ENCODE assay signal across 14 mouse cellular contexts in the genomic region with DNA sequence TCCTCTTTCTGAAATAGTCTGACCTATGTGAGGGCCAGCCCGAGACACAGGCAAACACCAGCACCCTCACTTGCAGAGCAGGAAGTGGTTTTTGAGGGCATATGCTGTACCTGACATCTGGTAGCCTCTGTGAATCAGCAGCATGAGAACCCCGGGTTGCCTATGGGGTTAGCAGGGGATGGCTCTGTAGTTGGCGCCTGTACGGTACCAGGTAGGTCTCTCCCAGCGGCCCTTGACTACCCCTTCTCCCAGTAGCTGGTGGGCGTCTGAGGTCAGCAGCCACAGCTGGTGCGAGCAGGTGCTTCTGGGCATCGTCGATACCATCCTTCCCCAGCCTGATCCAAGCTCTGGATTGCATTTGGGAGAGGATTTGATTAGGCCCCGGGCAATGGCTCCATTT.
A peak's percentile ranks its signal among the peaks of the same experiment; 100 is the strongest.
DNase-seq lines count a peak whose midpoint lies in the region; ATAC-seq and TF ChIP-seq lines count a peak whose summit lies in the region.
"Had no signal": no experiment of that assay in that cellular context is flagged by ENCODE, and none has a peak within 500 bp of the region (broad histone marks: within the 10 kb centered on the region; RNA-seq: fewer than 3 reads in every experiment).

No protein-coding gene starts in this region.

- peaks cover 7% of the 10 kb centered on the region; the same call in 1 of the 2 replicates for H3K27me3 ChIP-seq in heart, embryonic 16.5 days (ENCODE audit: control insufficient read depth, insufficient read depth, low read length)
- peaks cover 61% of the 10 kb centered on the region for H3K27me3 ChIP-seq in heart, embryonic 11.5 days (ENCODE audit: control insufficient read depth, insufficient read depth, low read length)
- H3K27me3 ChIP-seq in limb, embryonic 11.5 days (ENCODE audit: control insufficient read depth, insufficient read depth, low read length): no peaks in the 10 kb centered on the region
- no peaks in the 10 kb centered on the region for H3K27me3 ChIP-seq in stomach, postnatal 0 days (ENCODE audit: control insufficient read depth, insufficient read depth, low read length)
- H3K27me3 ChIP-seq in liver, embryonic 11.5 days (replicated peaks; ENCODE audit: control insufficient read depth, insufficient read depth, low read length): no peaks in the 10 kb centered on the region
- H3K27me3 ChIP-seq: forebrain, embryonic 15.5 days; limb, embryonic 15.5 days; neural tube, embryonic 15.5 days had no signal

- H3K4me2 ChIP-seq in heart, embryonic 16.5 days (ENCODE audit: low read depth, low read length): no peak overlapping the region
- no peak overlapping the region for H3K4me2 ChIP-seq in heart, embryonic 11.5 days
- H3K4me2 ChIP-seq in limb, embryonic 11.5 days (ENCODE audit: low read depth, severe bottlenecking): no peak overlapping the region
- H3K4me2 ChIP-seq in stomach, postnatal 0 days (replicated peaks; ENCODE audit: low read depth): no peak overlapping the region
- no peak overlapping the region for H3K4me2 ChIP-seq in liver, embryonic 11.5 days
- H3K4me2 ChIP-seq: forebrain, embryonic 15.5 days; limb, embryonic 15.5 days; neural tube, embryonic 15.5 days had no signal

- no peak overlapping the region for H3K9ac ChIP-seq in heart, embryonic 16.5 days (ENCODE audit: low read length)
- no peak overlapping the region for H3K9ac ChIP-seq in heart, embryonic 11.5 days (ENCODE audit: low read depth, low read length)
- no peak overlapping the region for H3K9ac ChIP-seq in limb, embryonic 11.5 days (ENCODE audit: low read length)
- no peak overlapping the region; the same call in 1 of the 2 replicates for H3K9ac ChIP-seq in stomach, postnatal 0 days (ENCODE audit: low read length)
- H3K9ac ChIP-seq in liver, embryonic 11.5 days (ENCODE audit: low read depth, low read length): no peak overlapping the region
- H3K9ac ChIP-seq: forebrain, embryonic 15.5 days; limb, embryonic 15.5 days; neural tube, embryonic 15.5 days had no signal

- H3K4me3 ChIP-seq in heart, embryonic 16.5 days (ENCODE audit: low read length): no peak overlapping the region
- H3K4me3 ChIP-seq in heart, embryonic 11.5 days (ENCODE audit: low read depth, low read length): no peak overlapping the region
- no peak overlapping the region for H3K4me3 ChIP-seq in limb, embryonic 11.5 days (ENCODE audit: low read depth, low read length)
- no peak overlapping the region for H3K4me3 ChIP-seq in stomach, postnatal 0 days (ENCODE audit: low read depth, low read length)
- H3K4me3 ChIP-seq in liver, embryonic 11.5 days (ENCODE audit: low read depth, low read length): no peak overlapping the region
- H3K4me3 ChIP-seq: forebrain, embryonic 15.5 days; heart, adult 2 months; layer of hippocampus, adult 2 months; limb, embryonic 15.5 days; neural tube, embryonic 15.5 days had no signal

- DNase-seq in CD4-positive, CD25-positive, alpha-beta regulatory T cell, adult 2 months (ENCODE audit: low read depth, low spot score): peak; percentile 80
- peak; percentile 34 for DNase-seq in limb, embryonic 11.5 days (ENCODE audit: low spot score)
- DNase-seq in stomach, postnatal 0 days (ENCODE audit: low spot score): no peak
- DNase-seq in frontal cortex, adult 2 months (ENCODE audit: extremely low spot score in 1 of 2, low spot score in 1 of 2): no peak
- DNase-seq in liver, embryonic 11.5 days (ENCODE audit: low spot score): no peak
- DNase-seq in embryo, embryonic 10.5 days (ENCODE audit: low spot score): no peak
- DNase-seq: heart, adult 2 months; lung, postnatal 36 days had no signal

- no peaks in the 10 kb centered on the region for H3K36me3 ChIP-seq in heart, embryonic 16.5 days (ENCODE audit: control insufficient read depth, insufficient read depth)
- H3K36me3 ChIP-seq in heart, embryonic 11.5 days (ENCODE audit: control insufficient read depth, insufficient read depth, low read length): 0 out of 2 replicates have a peak, but pooled peaks cover 3% of the 10 kb centered on the region
- H3K36me3 ChIP-seq in limb, embryonic 11.5 days (ENCODE audit: control insufficient read depth, insufficient read depth, low read length): no peaks in the 10 kb centered on the region; the same call in 1 of the 2 replicates
- peaks cover 3% of the 10 kb centered on the region; the same call in 1 of the 2 replicates for H3K36me3 ChIP-seq in stomach, postnatal 0 days (ENCODE audit: control insufficient read depth, insufficient read depth, low read length)
- no peaks in the 10 kb centered on the region; the same call in 1 of the 2 replicates for H3K36me3 ChIP-seq in liver, embryonic 11.5 days (ENCODE audit: control insufficient read depth, insufficient read depth, low read length)
- H3K36me3 ChIP-seq: neural tube, embryonic 15.5 days had no signal

- no peak for TF ChIP-seq CTCF in stomach, postnatal 0 days (IDR thresholded peaks at IDR 0.05; ENCODE audit: low read depth)

- H3K27ac ChIP-seq in heart, embryonic 16.5 days (ENCODE audit: low read length): peak overlapping the region; percentile 61
- H3K27ac ChIP-seq in heart, embryonic 11.5 days (ENCODE audit: low read depth, low read length): no peak overlapping the region
- 0 out of 2 replicates have a peak overlapping the region, but pooled peaks have one; percentile 10 for H3K27ac ChIP-seq in limb, embryonic 11.5 days (replicated peaks; ENCODE audit: low read depth, low read length)
- H3K27ac ChIP-seq in stomach, postnatal 0 days (replicated peaks): 0 out of 2 replicates have a peak overlapping the region, but pooled peaks have one; percentile 8
- no peak overlapping the region for H3K27ac ChIP-seq in liver, embryonic 11.5 days (ENCODE audit: low read depth, low read length)
- H3K27ac ChIP-seq: forebrain, embryonic 15.5 days; heart, adult 2 months; layer of hippocampus, adult 2 months; limb, embryonic 15.5 days; neural tube, embryonic 15.5 days had no signal

- 77% methylated on average over 10 of the region's 10 CpGs for WGBS in heart, embryonic 16.5 days
- WGBS in heart, embryonic 11.5 days (ENCODE audit: insufficient replicate concordance): 76% methylated on average over 10 of the region's 10 CpGs
- WGBS in limb, embryonic 11.5 days: 50% methylated on average over 10 of the region's 10 CpGs
- WGBS in stomach, postnatal 0 days: 74% methylated on average over 10 of the region's 10 CpGs
- WGBS in liver, embryonic 11.5 days: 63% methylated on average over 10 of the region's 10 CpGs

- ATAC-seq in heart, embryonic 16.5 days (replicated peaks; ENCODE audit: extremely low read depth, insufficient read depth, low FRiP score): peak; percentile 19; the same call in 1 of the 2 replicates
- ATAC-seq in heart, embryonic 11.5 days (replicated peaks; ENCODE audit: insufficient number of reproducible peaks, low FRiP score, low TSS enrichment): no peak
- ATAC-seq in limb, embryonic 11.5 days (ENCODE audit: insufficient number of reproducible peaks, low FRiP score, low TSS enrichment, low read depth): no peak
- no peak for ATAC-seq in stomach, postnatal 0 days (ENCODE audit: low FRiP score, low TSS enrichment)
- no peak for ATAC-seq in liver, embryonic 11.5 days (replicated peaks; ENCODE audit: low FRiP score)
- ATAC-seq: forebrain, embryonic 15.5 days had no signal

- no peaks in the 10 kb centered on the region for H3K9me3 ChIP-seq in heart, embryonic 16.5 days (replicated peaks; ENCODE audit: control insufficient read depth, low read length)
- H3K9me3 ChIP-seq in heart, embryonic 11.5 days (replicated peaks; ENCODE audit: control insufficient read depth, low read length): no peaks in the 10 kb centered on the region
- H3K9me3 ChIP-seq in limb, embryonic 11.5 days (ENCODE audit: control insufficient read depth, low read length): no peaks in the 10 kb centered on the region; the same call in 1 of the 2 replicates
- no peaks in the 10 kb centered on the region for H3K9me3 ChIP-seq in stomach, postnatal 0 days (ENCODE audit: control insufficient read depth, low read length)
- H3K9me3 ChIP-seq in liver, embryonic 11.5 days (ENCODE audit: control insufficient read depth, low read length): no peaks in the 10 kb centered on the region
- H3K9me3 ChIP-seq: forebrain, embryonic 15.5 days; limb, embryonic 15.5 days; neural tube, embryonic 15.5 days had no signal

- peaks cover 27% of the 10 kb centered on the region for H3K4me1 ChIP-seq in heart, embryonic 16.5 days (ENCODE audit: control insufficient read depth, insufficient read depth, low read length)
- peaks cover 19% of the 10 kb centered on the region for H3K4me1 ChIP-seq in heart, embryonic 11.5 days (ENCODE audit: control insufficient read depth, insufficient read depth, low read length)
- H3K4me1 ChIP-seq in limb, embryonic 11.5 days (ENCODE audit: control insufficient read depth, insufficient read depth, low read length): peaks cover 14% of the 10 kb centered on the region
- peaks cover 5% of the 10 kb centered on the region; the same call in 1 of the 2 replicates for H3K4me1 ChIP-seq in stomach, postnatal 0 days (replicated peaks; ENCODE audit: control insufficient read depth, insufficient read depth)
- peaks cover 3% of the 10 kb centered on the region for H3K4me1 ChIP-seq in liver, embryonic 11.5 days (replicated peaks; ENCODE audit: control insufficient read depth, insufficient read depth, low read length)
- H3K4me1 ChIP-seq: forebrain, embryonic 15.5 days had no signal

- TF ChIP-seq EP300 in stomach, postnatal 0 days (optimal IDR thresholded peaks at IDR 0.05): no peak

Comparison
In these comparisons a context has a peak if more than half of its experiments do, and no peak if none do; other contexts are left out.
1. H3K27ac ChIP-seq: peak in heart, embryonic 16.5 days (single experiment), limb, embryonic 11.5 days (single experiment) and stomach, postnatal 0 days (single experiment); none in heart, embryonic 11.5 days (single experiment) and liver, embryonic 11.5 days (single experiment).
2. DNase-seq: peak in CD4-positive, CD25-positive, alpha-beta regulatory T cell, adult 2 months (single experiment) and limb, embryonic 11.5 days (single experiment); none in stomach, postnatal 0 days (single experiment), frontal cortex, adult 2 months (0 of 2), liver, embryonic 11.5 days (single experiment) and embryo, embryonic 10.5 days (single experiment).